ENCODE assay signal across 8 mouse cellular contexts in the genomic region with DNA sequence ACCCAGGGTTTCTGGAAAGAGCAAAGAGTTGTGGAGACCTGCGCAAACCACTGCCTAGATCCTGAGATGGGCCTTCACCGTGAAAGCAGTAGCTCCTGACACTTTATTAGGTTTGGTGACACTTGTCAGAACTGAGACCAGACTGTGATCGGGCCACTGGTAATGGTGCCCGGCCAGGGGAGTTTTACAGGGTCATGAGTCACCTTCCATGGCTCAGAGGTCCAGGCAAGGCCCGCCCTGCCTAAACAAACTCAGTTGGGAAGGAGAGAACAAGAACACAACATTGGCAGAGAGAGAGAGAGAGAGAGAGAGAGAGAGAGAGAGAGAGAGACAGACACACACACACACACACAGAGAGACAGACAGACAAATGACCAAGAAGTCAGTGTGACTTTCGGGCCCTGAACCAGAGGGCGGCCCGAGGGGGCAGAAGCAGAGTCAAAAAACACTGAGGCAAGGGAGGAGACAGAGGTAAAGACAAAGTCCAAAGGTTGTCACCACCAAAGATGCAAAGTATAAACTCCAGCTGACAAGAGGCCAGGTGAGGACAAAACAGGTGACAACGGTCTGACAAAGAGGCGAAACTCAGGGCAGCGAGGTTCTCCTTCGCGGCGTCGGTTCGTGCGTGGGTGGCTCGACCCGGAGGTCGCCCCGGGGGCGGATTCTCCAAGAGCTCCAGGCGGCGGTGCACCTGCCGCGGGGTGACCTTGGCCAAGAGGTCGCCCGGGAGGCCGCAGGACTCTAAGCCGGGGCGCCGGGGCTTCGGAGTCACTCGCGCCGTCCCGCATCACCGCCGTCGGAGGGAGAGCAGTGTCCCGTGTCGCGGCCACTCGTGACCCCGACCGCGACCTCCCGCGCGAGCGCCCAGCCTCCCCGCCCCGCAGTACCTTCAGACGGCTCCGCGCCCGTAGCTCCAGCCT. TPM values are rescaled to one million over a fixed set of nuclear protein-coding genes. Genes with fewer than 3 reads are reported as not detected.
DNase-seq lines count a peak whose midpoint lies in the region; ATAC-seq and TF ChIP-seq lines count a peak whose summit lies in the region.

No protein-coding gene starts in this region.

- H3K4me1 ChIP-seq in heart, adult 2 months (ENCODE audit: control insufficient read depth, insufficient read depth, low read length): peaks cover 10% of the 10 kb centered on the region
- peaks cover 31% of the 10 kb centered on the region for H3K4me1 ChIP-seq in forebrain, embryonic 13.5 days
- H3K4me1 ChIP-seq in midbrain, embryonic 10.5 days: peaks cover 34% of the 10 kb centered on the region

- H3K36me3 ChIP-seq in heart, adult 2 months (ENCODE audit: control insufficient read depth, insufficient read depth, low read length): peaks cover 14% of the 10 kb centered on the region
- peaks cover 13% of the 10 kb centered on the region for H3K36me3 ChIP-seq in forebrain, embryonic 13.5 days (ENCODE audit: poor library complexity, severe bottlenecking)
- peaks cover 23% of the 10 kb centered on the region for H3K36me3 ChIP-seq in midbrain, embryonic 10.5 days

- TF ChIP-seq CTCF in heart, adult 2 months (IDR thresholded peaks at IDR 0.05): no peak
- TF ChIP-seq CTCF in Patski (IDR thresholded peaks at IDR 0.05): no peak

- no peak for TF ChIP-seq EP300 in heart, adult 2 months (IDR thresholded peaks at IDR 0.05; ENCODE audit: insufficient read depth, low read depth, low read length)

- peak in 1 of 2 experiments; percentile 20 for DNase-seq in heart, adult 2 months
- no peak for DNase-seq in heart, postnatal 25 days (ENCODE audit: low spot score)
- DNase-seq in Patski (ENCODE audit: low read depth, low spot score): no peak
- DNase-seq in kidney, adult 8-10 months: peak; percentile 69 to 74
- no peak for DNase-seq in midbrain, embryonic 10.5 days (ENCODE audit: low spot score)
- no peak for DNase-seq in ovary, postnatal 14 days (ENCODE audit: low spot score)
- DNase-seq in cerebellum, adult 11 months: no peak

- H3K27ac ChIP-seq in heart, adult 2 months: peak overlapping the region; percentile 90
- peak overlapping the region; percentile 48; the same call in 1 of the 2 replicates for H3K27ac ChIP-seq in forebrain, embryonic 13.5 days
- H3K27ac ChIP-seq in midbrain, embryonic 10.5 days (replicated peaks): peak overlapping the region; percentile 93

- POLR2A ChIA-PET in Patski (lab: Charles Lee): interaction anchor here (0.8 to 1.4 kb wide), 4 partner anchors 8 to 19 kb away, joined by 3 to 6 read pairs (median 5); no protein-coding TSS in a partner anchor

- no peaks in the 10 kb centered on the region for H3K9me3 ChIP-seq in forebrain, embryonic 13.5 days (replicated peaks)
- H3K9me3 ChIP-seq in midbrain, embryonic 10.5 days (replicated peaks): no peaks in the 10 kb centered on the region

- peak overlapping the region; percentile 93 for H3K4me2 ChIP-seq in forebrain, embryonic 13.5 days

- no peak for TF ChIP-seq POLR2A in heart, adult 2 months (IDR thresholded peaks at IDR 0.05; ENCODE audit: insufficient read depth, low read depth, low read length)

- CTCF ChIA-PET in Patski (lab: Charles Lee): no interaction called here

- peaks cover 3% of the 10 kb centered on the region; the same call in 1 of the 2 replicates for H3K79me2 ChIP-seq in heart, adult 2 months (replicated peaks; ENCODE audit: control insufficient read depth, insufficient read depth, low read length)

- peak; percentile 38 for ATAC-seq in Patski
- ATAC-seq in forebrain, embryonic 13.5 days: no peak; the same call in 1 of the 2 replicates

- no peaks in the 10 kb centered on the region for H3K27me3 ChIP-seq in heart, adult 2 months (ENCODE audit: control insufficient read depth, insufficient read depth, low read length)
- H3K27me3 ChIP-seq in Patski: peaks cover 4% of the 10 kb centered on the region
- H3K27me3 ChIP-seq in forebrain, embryonic 13.5 days: no peaks in the 10 kb centered on the region; the same call in 1 of the 2 replicates
- H3K27me3 ChIP-seq in midbrain, embryonic 10.5 days (ENCODE audit: low read depth, poor library complexity, severe bottlenecking): no peaks in the 10 kb centered on the region

- intact Hi-C loops in heart, adult 2 months (cut with DNase I): loop anchor here (5.0 kb wide), 1 partner anchor 36 kb away; a partner anchor contains a TSS
- intact Hi-C loops in heart, postnatal 25 days (cut with DNase I): no loop called here

- H3K9ac ChIP-seq in heart, adult 2 months (ENCODE audit: low read depth, low read length): peak overlapping the region; percentile 95
- peak overlapping the region; percentile 97 for H3K9ac ChIP-seq in forebrain, embryonic 13.5 days

- peak overlapping the region; percentile 87 for H3K4me3 ChIP-seq in heart, adult 2 months
- peak overlapping the region; percentile 96 for H3K4me3 ChIP-seq in forebrain, embryonic 13.5 days
- peak overlapping the region; percentile 83 for H3K4me3 ChIP-seq in midbrain, embryonic 10.5 days

- in situ Hi-C loops in Patski (cut with MboI; ENCODE audit: low pct_unique_long_range_greater_than_20kb): no loop called here

- WGBS in heart, adult 2 months: 3% methylated on average over 57 of the region's 57 CpGs
- 8% methylated on average over 46 of the region's 57 CpGs for WGBS in forebrain, embryonic 13.5 days
- 7% methylated on average over 57 of the region's 57 CpGs for WGBS in midbrain, embryonic 10.5 days

RNA-seq across cellular contexts. Expression of a gene that starts 0.6 kb away (rescaled TPM):
- 10 to 100 TPM; 20.0 to 20.3 TPM for total RNA-seq in heart, adult 2 months (2021)
- polyA plus RNA-seq in heart, adult 2 months (2012; rRNA removed): 9.2 and 17.0 TPM in 2 replicates
- total RNA-seq in heart, postnatal 25 days (2021): 10 to 100 TPM; 21.3 to 24.2 TPM
- 26.9 TPM for polyA plus RNA-seq in Patski (2021)
- polyA plus RNA-seq in forebrain, embryonic 13.5 days (2015; fragmentation: Nextera tagmentation; extraction: Ambion mirVana): 27.6 and 29.7 TPM in 2 replicates
- polyA plus RNA-seq in midbrain, embryonic 10.5 days (2016; fragmentation: Nextera tagmentation; extraction: Ambion mirVana): 20.3 and 25.3 TPM in 2 replicates

RNA-seq across cellular contexts. Expression of a gene that starts 36.7 kb away (rescaled TPM):
- total RNA-seq in heart, adult 2 months (2021): 1 to 10 TPM; 5.7 to 7.3 TPM
- polyA plus RNA-seq in heart, adult 2 months (2012; rRNA removed): 5.0 and 8.1 TPM in 2 replicates
- total RNA-seq in heart, postnatal 25 days (2021): 1 to 10 TPM; 8.0 to 8.3 TPM
- 4.8 TPM for polyA plus RNA-seq in Patski (2021)
- polyA plus RNA-seq in forebrain, embryonic 13.5 days (2015; fragmentation: Nextera tagmentation; extraction: Ambion mirVana): 4.8 and 6.5 TPM in 2 replicates
- polyA plus RNA-seq in midbrain, embryonic 10.5 days (2016; fragmentation: Nextera tagmentation; extraction: Ambion mirVana): 6.1 and 7.4 TPM in 2 replicates

Comparison
In these comparisons a context has a peak if more than half of its experiments do, and no peak if none do; other contexts are left out.
1. DNase-seq: peak in kidney, adult 8-10 months (2 of 2); none in heart, postnatal 25 days (single experiment), Patski (single experiment), midbrain, embryonic 10.5 days (single experiment), ovary, postnatal 14 days (single experiment) and cerebellum, adult 11 months (single experiment).
2. Peak in every context shown above with its lines, with median percentiles within 50 percentile points of each other: H3K27ac ChIP-seq and H3K4me3 ChIP-seq.